Mouse (Mus musculus) intestine, embryonic 14.5 days (tissue): ENCODE data around the gene Fmo4. TPM values are rescaled to one million over a fixed set of nuclear protein-coding genes. Genes with fewer than 3 reads are reported as not detected.

ENCODE experiments used
- ATAC-seq: fragments of 200-750 bp; cut with Nextera tagmentation; replicated peaks from 2 replicates; pipeline ENCODE4 v1.8.0; 2017; ENCODE audit warnings: low read depth, moderate number of reproducible peaks, moderate TSS enrichment, moderate library complexity; ENCODE audit not compliant: low FRiP score, low TSS enrichment
- DNase-seq: peaks from one replicate; pipeline ENCODE4 v3.0.0-alpha.2; 2018; ENCODE audit warnings: low spot score
- H3K27ac ChIP-seq: fragments of 300-500 bp; sonication (generic); 2 replicates; pipeline ENCODE4 v1.5.1; 2014; ENCODE audit warnings: low read depth, mild to moderate bottlenecking, control low read depth
- H3K27me3 ChIP-seq: fragments of 300-500 bp; sonication (generic); replicated peaks from 2 replicates; pipeline ENCODE4 v1.6.1; 2014; ENCODE audit warnings: low read length, control low read depth; ENCODE audit not compliant: control insufficient read depth, insufficient read depth
- H3K36me3 ChIP-seq: fragments of 300-500 bp; sonication (generic); 2 replicates; pipeline ENCODE4 v1.6.1; 2014; ENCODE audit warnings: low read length, control low read depth; ENCODE audit not compliant: control insufficient read depth, insufficient read depth
- H3K4me1 ChIP-seq: fragments of 300-500 bp; sonication (generic); replicated peaks from 2 replicates; pipeline ENCODE4 v1.6.1; 2014; ENCODE audit warnings: low read length, control low read depth, mixed read lengths; ENCODE audit not compliant: control insufficient read depth, insufficient read depth
- H3K4me2 ChIP-seq: fragments of 300-500 bp; sonication (generic); 2 replicates; pipeline ENCODE4 v1.6.1; 2014; ENCODE audit warnings: low read length
- H3K4me3 ChIP-seq: fragments of 300-500 bp; sonication (generic); 2 replicates; pipeline ENCODE4 v1.5.1; 2014; ENCODE audit warnings: low read depth, low read length, control low read depth, mixed read lengths
- H3K9ac ChIP-seq: fragments of 300-500 bp; sonication (generic); 2 replicates; pipeline ENCODE4 v1.6.1; 2014; ENCODE audit warnings: mild to moderate bottlenecking, low read length
- H3K9me3 ChIP-seq: fragments of 300-500 bp; sonication (generic); 2 replicates; pipeline ENCODE4 v1.6.1; 2016; ENCODE audit warnings: low read length, control low read depth; ENCODE audit not compliant: control insufficient read depth
- WGBS: fragments of 180-500 bp; shearing (Covaris S2); extraction: QIAGEN DNeasy Blood & Tissue Kit; methylation state at CpG from one replicate; pipeline ENCODE4 v1.1.7; 2014; 5-methylcytosine and 5-hydroxymethylcytosine counted together
- polyA plus RNA-seq: library from polyadenylated mRNA; unstranded; fragments of >200 nt; fragmentation: Nextera tagmentation; extraction: Ambion mirVana; gene quantifications from 2 replicates; pipeline ENCODE4 v1.2.1, GENCODE M21; 2014

Fmo4 gene
- polyA plus RNA-seq, 1 experiment from 2014 or later, result 2.2 TPM

GRCm38 (mm10) chr1:162813143-162813835, 483 bp downstream of the Fmo4 start:
- 86% methylated on average over 9 of the region's 9 CpGs for WGBS
- H3K36me3 ChIP-seq, result no peaks in the 10 kb centered on the region
- no peaks in the 10 kb centered on the region for H3K27me3 ChIP-seq
- H3K4me3 ChIP-seq, result no peak overlapping the region
- ATAC-seq, result 0 out of 2 replicates have a peak, but pooled peaks have one; percentile 20
- no peak for DNase-seq
- no peak overlapping the region for H3K9ac ChIP-seq
- H3K27ac ChIP-seq, result no peak overlapping the region
- H3K9me3 ChIP-seq, result no peaks in the 10 kb centered on the region
- H3K4me2 ChIP-seq, result no peak overlapping the region
- H3K4me1 ChIP-seq, result no peaks in the 10 kb centered on the region

- H3K4me3 ChIP-seq, result no peak overlapping the region
- no peaks in the 10 kb centered on the region for H3K9me3 ChIP-seq
- no peaks in the 10 kb centered on the region for H3K4me1 ChIP-seq
- H3K4me2 ChIP-seq, result no peak overlapping the region
- 86% methylated on average over 3 of the region's 3 CpGs for WGBS
- no peak for ATAC-seq
- H3K36me3 ChIP-seq, result no peaks in the 10 kb centered on the region
- no peak for DNase-seq
- no peak overlapping the region for H3K27ac ChIP-seq
- H3K9ac ChIP-seq, result no peak overlapping the region
- H3K27me3 ChIP-seq, result no peaks in the 10 kb centered on the region
Measured at GRCm38 (mm10) chr1:162808541-162808940, 5.2 kb downstream of the Fmo4 start.

GRCm38 (mm10) chr1:162807441-162807840, 6.3 kb downstream of the Fmo4 start:
- Histone ChIP-seq H3K9ac (no peak overlapping the region), H3K27ac (no peak overlapping the region), H3K9me3 (no peaks in the 10 kb centered on the region), H3K4me3 (no peak overlapping the region), H3K4me1 (no peaks in the 10 kb centered on the region), H3K36me3 (no peaks in the 10 kb centered on the region), H3K4me2 (no peak overlapping the region), H3K27me3 (no peaks in the 10 kb centered on the region)
- DNase-seq (no peak), ATAC-seq (no peak)
- 83% methylated on average over 5 of the region's 5 CpGs for WGBS

- Histone ChIP-seq H3K27ac (no peak overlapping the region), H3K27me3 (no peaks in the 10 kb centered on the region), H3K9ac (no peak overlapping the region), H3K4me2 (no peak overlapping the region), H3K9me3 (no peaks in the 10 kb centered on the region), H3K4me1 (no peaks in the 10 kb centered on the region), H3K4me3 (no peak overlapping the region), H3K36me3 (no peaks in the 10 kb centered on the region)
- no peak for DNase-seq
- ATAC-seq, result no peak
- WGBS, result 47% methylated on average over 5 of the region's 5 CpGs
Measured at GRCm38 (mm10) chr1:162805011-162805410, 8.8 kb downstream of the Fmo4 start.

GRCm38 (mm10) chr1:162796441-162796840, 17.3 kb downstream of the Fmo4 start:
- no peak overlapping the region for H3K4me2 ChIP-seq
- no peaks in the 10 kb centered on the region for H3K9me3 ChIP-seq
- H3K4me3 ChIP-seq, result no peak overlapping the region
- DNase-seq (no peak), ATAC-seq (no peak)
- no peak overlapping the region for H3K9ac ChIP-seq
- H3K27ac ChIP-seq, result no peak overlapping the region
- H3K36me3 ChIP-seq, result no peaks in the 10 kb centered on the region
- H3K27me3 ChIP-seq, result no peaks in the 10 kb centered on the region
- H3K4me1 ChIP-seq, result no peaks in the 10 kb centered on the region; the same call in 1 of the 2 replicates

GRCm38 (mm10) chr1:162792306-162793044, 21.3 kb downstream of the Fmo4 start:
- no peak for ATAC-seq
- Histone ChIP-seq H3K36me3 (no peaks in the 10 kb centered on the region), H3K4me1 (no peaks in the 10 kb centered on the region; the same call in 1 of the 2 replicates), H3K4me2 (no peak overlapping the region), H3K4me3 (no peak overlapping the region), H3K9me3 (no peaks in the 10 kb centered on the region), H3K27ac (no peak overlapping the region), H3K9ac (no peak overlapping the region), H3K27me3 (no peaks in the 10 kb centered on the region)
- DNase-seq, result no peak
- 55% methylated on average over 7 of the region's 7 CpGs for WGBS

- Histone ChIP-seq H3K4me3 (no peak overlapping the region), H3K4me1 (no peaks in the 10 kb centered on the region), H3K9me3 (no peaks in the 10 kb centered on the region), H3K27me3 (no peaks in the 10 kb centered on the region), H3K9ac (no peak overlapping the region), H3K27ac (no peak overlapping the region), H3K36me3 (no peaks in the 10 kb centered on the region), H3K4me2 (no peak overlapping the region)
- ATAC-seq, result no peak
- DNase-seq, result no peak
- WGBS, result 84% methylated on average over 4 of the region's 4 CpGs
Measured at GRCm38 (mm10) chr1:162785222-162785621, 28.6 kb downstream of the Fmo4 start.

- WGBS, result 84% methylated on average over 7 of the region's 7 CpGs
- H3K4me3 ChIP-seq, result no peak overlapping the region
- no peaks in the 10 kb centered on the region for H3K9me3 ChIP-seq
- H3K4me1 ChIP-seq, result no peaks in the 10 kb centered on the region
- H3K36me3 ChIP-seq, result no peaks in the 10 kb centered on the region
- ATAC-seq, result no peak
- DNase-seq, result no peak
- no peak overlapping the region for H3K27ac ChIP-seq
- H3K9ac ChIP-seq, result no peak overlapping the region
- no peaks in the 10 kb centered on the region for H3K27me3 ChIP-seq
- H3K4me2 ChIP-seq, result no peak overlapping the region
Measured at GRCm38 (mm10) chr1:162783669-162784248, 30.0 kb downstream of the Fmo4 start.
